Mouse (Mus musculus) liver, adult 2 months (tissue): ENCODE data around the gene Cttn. TPM values are rescaled to one million over a fixed set of nuclear protein-coding genes. Genes with fewer than 3 reads are reported as not detected.

ENCODE experiments used
- DNase-seq: peaks from one replicate; pipeline ENCODE4 v3.0.0-alpha.2; 2011; ENCODE audit warnings: low read depth, low spot score; ENCODE audit errors: extremely low read depth
- H3K27ac ChIP-seq: fragments of 200-500 bp; replicated peaks from 2 replicates; pipeline ENCODE4 v1.5.1; 2012; ENCODE audit warnings: low read depth, mild to moderate bottlenecking, control low read depth, inconsistent platforms, low read length; ENCODE audit not compliant: insufficient read depth
- H3K27me3 ChIP-seq: fragments of 200-500 bp; 2 replicates; pipeline ENCODE4 v1.6.1; 2012; ENCODE audit warnings: mild to moderate bottlenecking, moderate library complexity, low read length, inconsistent platforms; ENCODE audit not compliant: control insufficient read depth, insufficient read depth
- H3K36me3 ChIP-seq: fragments of 200-500 bp; 2 replicates; pipeline ENCODE4 v1.6.1; 2012; ENCODE audit warnings: low read length, inconsistent platforms; ENCODE audit not compliant: control insufficient read depth, insufficient read depth
- H3K4me1 ChIP-seq: fragments of 200-500 bp; 2 replicates; pipeline ENCODE4 v1.6.1; 2011; ENCODE audit warnings: low read length; ENCODE audit not compliant: control insufficient read depth, insufficient read depth
- H3K4me3 ChIP-seq: fragments of 200-500 bp; 2 replicates; pipeline ENCODE4 v1.5.1; 2011; ENCODE audit warnings: low read depth, mild to moderate bottlenecking, control low read depth, low read length, moderate library complexity; ENCODE audit not compliant: insufficient read depth
- H3K79me2 ChIP-seq: fragments of 200-500 bp; 2 replicates; pipeline ENCODE4 v1.6.1; 2012; ENCODE audit warnings: inconsistent platforms, mild to moderate bottlenecking, low read length, moderate library complexity; ENCODE audit not compliant: control insufficient read depth, insufficient read depth
- H3K9ac ChIP-seq: fragments of 200-500 bp; 2 replicates; pipeline ENCODE4 v1.6.1; 2012; ENCODE audit warnings: low read depth, mild to moderate bottlenecking, control low read depth, inconsistent platforms, low read length
- CTCF ChIP-seq: fragments of 200-500 bp; IDR thresholded peaks from 2 replicates; pipeline ENCODE4 v1.5.1; 2011; ENCODE audit warnings: low read depth, low read length, control low read depth
- POLR2A ChIP-seq: fragments of 200-500 bp; IDR thresholded peaks from 2 replicates; pipeline ENCODE4 v1.6.1; 2011; ENCODE audit warnings: low read length, control low read depth; ENCODE audit not compliant: insufficient read depth; ENCODE audit errors: extremely low read depth
- WGBS: fragments of 180-500 bp; shearing (Covaris S2); methylation state at CpG from one replicate; pipeline ENCODE4 v1.1.7; 2018; 5-methylcytosine and 5-hydroxymethylcytosine counted together
- polyA plus RNA-seq: library from polyadenylated mRNA; depleted of rRNA; stranded (reverse); fragments of >200 nt; gene quantifications from 2 replicates; pipeline ENCODE4 v1.2.3, GENCODE M21; 2012
- total RNA-seq: library from RNA; depleted of rRNA; stranded (reverse); fragments of >200 nt; gene quantifications from 2 replicates; pipeline ENCODE4 v1.2.3, GENCODE M21; 2014

Gene Cttn
- total and polyA plus RNA-seq, 2 experiments, result 26.6 to 36.1 TPM

DNA sequence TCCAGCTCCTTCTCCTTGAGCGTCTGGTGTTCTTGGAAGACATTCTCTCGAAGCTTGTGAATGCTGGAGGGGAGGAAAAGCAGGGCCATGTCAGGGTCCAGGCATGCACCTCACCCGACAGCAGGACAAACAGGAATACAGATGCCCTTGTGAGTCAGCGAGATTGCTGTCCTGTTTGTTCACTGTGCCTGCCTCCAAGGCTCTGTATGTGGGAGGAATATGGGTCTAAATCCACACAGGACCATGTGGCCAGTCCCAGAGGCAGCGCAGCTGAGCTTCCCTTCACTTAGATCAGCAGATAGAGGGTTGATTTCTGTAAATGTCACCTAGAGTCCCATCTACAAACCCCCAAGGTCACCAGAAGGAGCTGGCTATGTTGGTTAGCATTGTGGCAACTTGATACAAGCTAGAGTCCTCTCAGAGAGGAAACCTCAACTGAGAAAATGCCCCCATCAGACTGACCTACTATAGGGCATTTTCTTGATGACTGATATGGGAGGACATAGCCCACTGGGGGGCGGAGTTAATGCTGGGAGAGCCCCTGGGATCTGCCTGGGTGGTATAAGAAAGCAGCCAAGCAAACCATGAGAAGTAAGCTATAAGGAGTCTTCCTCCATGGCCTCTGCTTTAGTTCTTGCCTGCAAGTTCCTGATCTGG, 9.4 kb downstream of the Cttn start:
- DNase-seq, result no peak
- 89% methylated on average over 6 of the region's 6 CpGs for WGBS
- no peak overlapping the region for H3K9ac ChIP-seq
- no peaks in the 10 kb centered on the region for H3K79me2 ChIP-seq
- no peak overlapping the region for H3K27ac ChIP-seq
- H3K36me3 ChIP-seq, result peaks cover 41% of the 10 kb centered on the region
- H3K27me3 ChIP-seq, result no peaks in the 10 kb centered on the region
- H3K4me1 ChIP-seq, result no peaks in the 10 kb centered on the region
- TF ChIP-seq CTCF (no peak), POLR2A (no peak)
- no peak overlapping the region for H3K4me3 ChIP-seq

- no peak overlapping the region for H3K27ac ChIP-seq
- H3K4me1 ChIP-seq, result no peaks in the 10 kb centered on the region
- DNase-seq, result no peak
- WGBS, result 67% methylated on average over 1 of the region's 1 CpGs
- H3K79me2 ChIP-seq, result no peaks in the 10 kb centered on the region
- peaks cover 50% of the 10 kb centered on the region for H3K36me3 ChIP-seq
- H3K27me3 ChIP-seq, result no peaks in the 10 kb centered on the region
- TF ChIP-seq POLR2A (no peak), CTCF (no peak)
- H3K9ac ChIP-seq, result no peak overlapping the region
- no peak overlapping the region for H3K4me3 ChIP-seq
Observed at GRCm38 (mm10) chr7:144458881-144459280, 11.9 kb downstream of the Cttn start.

DNA sequence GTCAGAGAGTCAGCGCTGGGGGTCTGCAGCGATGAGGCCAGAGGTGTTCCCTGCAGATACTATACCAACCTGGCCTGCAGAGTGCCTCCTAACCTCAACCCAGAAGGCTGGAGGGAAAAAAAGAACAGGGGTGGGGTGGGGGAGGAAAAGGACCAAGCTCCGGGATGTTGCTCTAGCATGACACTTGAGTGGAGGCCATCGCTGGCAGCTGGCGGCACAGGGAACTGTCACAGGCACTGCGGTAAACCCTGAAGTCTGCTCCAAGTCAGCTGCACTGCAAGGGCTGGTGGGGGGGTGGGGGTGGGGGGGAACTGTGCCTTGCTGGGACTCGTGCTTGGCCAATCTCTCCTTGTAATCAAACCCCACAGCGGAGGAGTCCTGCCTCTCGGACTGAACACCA, 20.1 kb downstream of the Cttn start:
- Histone ChIP-seq H3K79me2 (no peaks in the 10 kb centered on the region), H3K4me1 (peaks cover 2% of the 10 kb centered on the region; the same call in 1 of the 2 replicates), H3K27me3 (no peaks in the 10 kb centered on the region), H3K36me3 (peaks cover 10% of the 10 kb centered on the region), H3K9ac (no peak overlapping the region), H3K27ac (no peak overlapping the region), H3K4me3 (no peak overlapping the region)
- no peak for DNase-seq
- WGBS, result 94% methylated on average over 9 of the region's 9 CpGs
- no peak for TF ChIP-seq POLR2A
- no peak for TF ChIP-seq CTCF

DNA sequence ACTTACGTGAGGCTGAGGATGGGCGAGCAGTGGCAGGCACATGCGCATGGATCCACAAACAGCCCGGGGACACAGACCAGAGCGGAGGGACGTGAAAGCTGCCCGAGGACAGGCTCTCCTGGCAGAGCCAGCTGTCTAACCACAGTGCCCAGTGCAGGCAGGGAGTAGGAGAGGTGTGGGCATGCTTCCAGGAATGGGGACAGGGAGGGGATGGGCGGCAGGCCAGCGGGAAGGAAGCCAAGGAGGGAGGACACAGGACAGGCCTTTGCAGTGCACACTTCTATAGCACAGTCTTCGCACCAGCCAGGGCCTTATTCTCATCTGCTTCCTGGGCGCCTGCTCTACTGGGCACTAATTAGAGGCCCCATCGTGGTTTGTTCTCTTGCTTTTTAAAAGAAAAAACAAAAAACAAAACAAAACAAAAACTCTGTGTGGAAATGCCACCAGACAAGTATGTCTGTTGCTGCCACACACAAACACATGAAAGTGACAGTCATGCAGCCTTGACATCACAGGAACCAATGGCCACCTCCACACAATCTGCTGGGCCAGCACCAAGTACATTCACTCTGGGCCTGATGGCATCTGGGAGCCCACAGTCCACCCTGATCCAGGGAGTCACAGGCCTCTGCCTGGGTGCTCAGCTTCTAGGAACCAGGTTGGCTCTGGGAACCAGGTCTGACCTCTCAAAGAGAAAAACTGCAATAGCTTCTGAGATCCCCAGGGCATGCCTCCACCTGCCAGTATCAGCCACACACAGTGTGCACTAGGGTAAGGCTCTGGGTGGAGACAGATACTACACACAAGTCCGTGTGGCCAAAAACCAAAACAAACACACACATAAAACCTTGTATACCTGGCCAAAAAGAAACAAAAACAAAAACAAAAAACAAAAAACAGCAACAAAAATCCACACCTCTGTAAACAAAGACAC, 20.9 kb downstream of the Cttn start:
- Histone ChIP-seq H3K4me1 (peaks cover 2% of the 10 kb centered on the region; the same call in 1 of the 2 replicates), H3K27me3 (no peaks in the 10 kb centered on the region), H3K9ac (no peak overlapping the region), H3K36me3 (peaks cover 8% of the 10 kb centered on the region), H3K79me2 (no peaks in the 10 kb centered on the region), H3K4me3 (no peak overlapping the region), H3K27ac (no peak overlapping the region)
- 31% methylated on average over 13 of the region's 13 CpGs for WGBS
- TF ChIP-seq POLR2A, result no peak
- TF ChIP-seq CTCF, result no peak
- DNase-seq, result peak; percentile 89

DNA sequence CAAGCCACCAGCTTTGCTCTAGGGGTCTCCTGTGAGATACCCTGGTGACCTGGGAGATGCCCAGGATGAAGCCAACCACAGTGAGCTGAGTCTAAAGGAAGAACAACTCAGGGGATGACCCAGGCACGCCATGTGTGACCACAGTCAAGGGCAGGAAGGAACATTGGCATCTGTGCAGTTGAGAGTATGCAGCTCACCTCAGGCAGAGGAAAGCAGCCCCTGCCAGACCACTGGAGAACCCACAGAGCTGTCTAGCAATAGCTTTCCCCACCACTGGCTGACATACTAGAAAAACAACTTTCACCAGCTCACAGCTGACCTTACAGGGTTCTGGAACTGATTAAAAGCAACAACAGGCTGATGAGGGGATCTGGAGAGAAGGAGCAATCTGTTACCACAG, 22.6 kb downstream of the Cttn start:
- H3K79me2 ChIP-seq, result no peaks in the 10 kb centered on the region
- H3K4me1 ChIP-seq, result peaks cover 2% of the 10 kb centered on the region; the same call in 1 of the 2 replicates
- no peaks in the 10 kb centered on the region for H3K27me3 ChIP-seq
- no peak for DNase-seq
- H3K27ac ChIP-seq, result no peak overlapping the region
- H3K9ac ChIP-seq, result no peak overlapping the region
- no peak overlapping the region for H3K4me3 ChIP-seq
- 97% methylated on average over 1 of the region's 1 CpGs for WGBS
- H3K36me3 ChIP-seq, result peaks cover 4% of the 10 kb centered on the region
- no peak for TF ChIP-seq CTCF
- TF ChIP-seq POLR2A, result no peak
